Mouse (Mus musculus) cerebellum, adult 9-11 months (tissue): ENCODE data around the gene Slco6d1.
"Not testable (repeated sequence)": the region's sequence is repeated elsewhere in the genome, so short reads cannot be mapped to it uniquely, and the experiment has no call there.

ENCODE experiments used
- DNase-seq: peaks from one replicate; pipeline ENCODE4 v3.0.0; 2022

Slco6d1 gene

GRCm38 (mm10) chr1:98420824-98421223 is at the start of gene Slco6d1:
Gene Slco6d1, plus strand, starts transcription at chr1:98421124.
- no peak for DNase-seq

- DNase-seq: no peak
These were observed 28.9 kb upstream of the Slco6d1 start for GRCm38 (mm10) chr1:98392001-98392400.

DNA sequence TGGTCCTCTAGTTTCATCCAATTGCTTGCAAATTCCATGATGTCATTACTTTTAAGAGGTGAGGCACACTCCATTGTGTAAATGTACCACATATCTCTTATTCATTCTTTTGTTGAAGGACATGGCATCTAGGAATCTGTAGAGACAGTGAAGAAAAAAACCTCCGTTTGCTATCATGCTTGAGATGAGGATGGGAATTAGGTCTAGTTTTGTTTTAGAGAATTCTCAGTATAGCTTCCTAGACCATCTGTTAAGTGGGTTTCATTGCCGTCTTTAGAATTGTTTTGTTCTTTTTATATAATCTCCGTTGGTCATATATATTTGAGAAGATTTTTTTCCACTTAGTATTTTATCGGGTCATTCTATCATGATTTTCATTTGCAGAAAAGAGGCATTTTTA is 27.0 kb downstream of the Slco6d1 start:
- DNase-seq: no peak

- DNase-seq: not testable (repeated sequence)
These were observed 38.3 kb downstream of the Slco6d1 start for GRCm38 (mm10) chr1:98459224-98459623.

GRCm38 (mm10) chr1:98476381-98476780 is 55.5 kb downstream of the Slco6d1 start:
- not testable (repeated sequence) for DNase-seq

DNA sequence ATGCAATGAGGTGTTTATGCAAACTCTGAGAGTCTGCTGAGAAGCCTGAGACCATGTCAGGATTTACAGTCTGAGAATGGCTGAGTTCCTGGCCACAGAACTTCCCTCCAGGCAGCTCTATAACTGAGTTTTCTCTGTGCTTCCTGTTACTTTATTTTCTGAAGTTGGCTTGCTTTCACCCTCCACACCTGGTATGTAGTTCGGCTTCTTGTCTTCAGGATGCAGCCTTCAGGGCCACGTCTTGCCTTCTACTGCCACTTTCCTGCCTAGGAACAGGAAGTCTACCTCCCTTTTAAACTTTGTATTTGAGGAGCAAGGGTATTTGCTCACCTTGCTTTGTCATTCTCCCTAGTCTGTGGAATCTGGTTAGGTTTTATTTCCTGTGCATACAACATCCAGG is 58.3 kb downstream of the Slco6d1 start:
- no peak for DNase-seq

GRCm38 (mm10) chr1:98505982-98506381 is 85.1 kb downstream of the Slco6d1 start:
- DNase-seq: no peak

GRCm38 (mm10) chr1:98522977-98523376 is 102.1 kb downstream of the Slco6d1 start:
- no peak for DNase-seq

GRCm38 (mm10) chr1:98523537-98523936 is 102.6 kb downstream of the Slco6d1 start:
- DNase-seq: no peak

- DNase-seq: not testable (repeated sequence)
These were observed 107.4 kb downstream of the Slco6d1 start for GRCm38 (mm10) chr1:98528368-98528767.

DNA sequence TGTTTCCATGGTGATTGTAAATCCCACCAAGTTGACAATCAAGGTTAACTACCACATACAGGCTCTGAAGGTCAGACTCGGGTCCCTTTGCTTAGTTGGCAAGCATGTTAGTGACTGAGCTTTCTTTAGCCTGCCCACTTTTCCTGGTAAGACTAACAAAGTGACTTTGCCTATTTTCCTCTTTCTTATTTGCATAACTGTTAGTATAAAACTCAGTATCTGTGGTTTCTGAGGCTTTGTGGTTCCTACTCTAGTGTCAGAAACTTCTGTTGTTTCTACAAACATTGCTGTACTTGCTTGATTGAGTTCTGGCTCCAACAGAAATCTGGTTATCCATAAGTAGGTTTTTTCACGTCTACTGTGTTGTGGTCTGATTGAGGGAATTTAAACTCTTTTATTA is 124.4 kb downstream of the Slco6d1 start:
- no peak for DNase-seq

GRCm38 (mm10) chr1:98554388-98554787 is 133.5 kb downstream of the Slco6d1 start:
- DNase-seq: no peak

DNA sequence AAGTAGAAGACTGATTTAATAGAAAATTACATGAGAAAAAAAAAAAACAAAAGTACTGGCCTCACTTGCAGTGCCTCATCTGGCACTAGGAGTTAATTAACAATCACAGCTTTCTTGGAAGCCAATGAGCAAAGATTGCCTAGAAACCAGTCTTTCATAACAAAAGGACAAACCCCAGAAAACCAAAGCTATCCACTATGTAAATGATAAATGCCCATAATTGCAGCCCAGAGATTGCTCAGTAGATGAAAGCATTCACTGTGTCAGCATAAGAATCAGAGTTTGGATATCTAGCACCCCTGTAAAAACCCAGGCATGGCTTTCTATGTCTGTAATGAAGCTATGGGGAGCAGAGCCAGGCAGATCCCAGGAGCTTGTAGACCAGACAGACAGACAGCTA is 144.8 kb downstream of the Slco6d1 start:
- no peak for DNase-seq
